Mouse (Mus musculus): ENCODE results near the gene Ubap2l.

DNA sequence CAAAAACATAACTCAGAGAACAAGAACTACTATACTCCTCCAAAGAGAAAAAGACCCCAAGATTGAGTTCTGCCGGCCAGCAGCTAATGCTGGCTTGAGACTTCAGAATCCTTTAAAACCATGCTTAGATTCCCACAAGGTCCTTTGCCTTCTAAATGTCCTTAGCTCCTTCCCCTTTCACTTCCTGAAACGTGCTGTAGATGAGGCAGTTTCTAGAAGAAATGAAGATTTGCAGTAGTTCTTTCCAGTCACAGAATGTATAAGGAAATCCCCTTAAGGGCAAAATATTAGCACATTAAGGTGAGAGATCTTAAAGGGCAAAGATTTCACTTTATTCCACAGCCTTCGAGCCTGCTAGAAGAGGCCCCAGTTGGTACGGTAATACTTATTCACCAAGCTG is 52.6 kb downstream of the Ubap2l start:
- TF ChIP-seq CTCF (IDR thresholded peaks at IDR 0.05; ENCODE audit: borderline replicate concordance, control insufficient read depth, extremely low read depth, insufficient read depth, low read length, poor library complexity) (no peak), POLR2A (IDR thresholded peaks at IDR 0.05; ENCODE audit: control insufficient read depth, extremely low read depth, insufficient read depth, low read length, poor library complexity) (no peak)
